ENCODE assay signal across 8 mouse cellular contexts in the genomic region with DNA sequence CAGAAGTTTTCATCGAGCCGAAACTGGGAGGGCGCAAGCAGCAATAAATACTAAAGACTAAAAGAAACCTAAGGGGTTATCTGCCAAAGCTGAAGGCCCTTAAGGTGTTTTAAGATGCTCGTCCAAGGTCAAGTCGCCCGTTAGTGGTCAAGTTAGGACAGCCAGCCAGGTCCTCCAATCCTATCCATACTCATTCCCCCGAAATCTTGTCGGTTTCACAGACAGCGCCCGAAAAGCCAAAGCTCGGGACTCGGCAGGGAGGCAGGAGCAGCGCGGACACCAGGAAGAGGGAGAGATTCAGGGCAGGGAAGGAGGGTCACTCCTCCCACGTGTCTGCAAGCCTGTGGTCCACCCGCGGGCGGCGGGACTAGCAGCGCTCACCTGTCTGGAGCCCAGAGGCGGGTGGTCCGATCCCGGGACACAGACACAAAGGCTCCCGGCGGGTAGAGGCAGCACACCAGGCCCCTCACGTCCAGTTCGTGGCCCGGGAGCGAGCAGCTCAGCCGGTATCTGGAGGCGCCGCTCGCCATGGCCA. TPM values are rescaled to one million over a fixed set of nuclear protein-coding genes. Genes with fewer than 3 reads are reported as not detected.
DNase-seq lines count a peak whose midpoint lies in the region; ATAC-seq lines count a peak whose summit lies in the region.

No protein-coding gene starts in this region.

- H3K9ac ChIP-seq in kidney, embryonic 16.5 days (replicated peaks; ENCODE audit: low read length): peak overlapping the region; percentile 92
- peak overlapping the region; percentile 95 for H3K9ac ChIP-seq in hindbrain, embryonic 11.5 days (ENCODE audit: low read depth, low read length)

- WGBS in kidney, embryonic 16.5 days: under 1% methylated on average over 33 of the region's 33 CpGs
- 0% methylated on average over 32 of the region's 33 CpGs for WGBS in hindbrain, embryonic 11.5 days

- DNase-seq in kidney, adult 18-20 months: no peak
- peak; percentile 35 for DNase-seq in brain, adult 2 months (ENCODE audit: low read depth, low spot score)
- DNase-seq in hindbrain, embryonic 11.5 days (ENCODE audit: low spot score): no peak
- DNase-seq in lung, postnatal 36 days: peak; percentile 26
- DNase-seq in ovary, adult 18-20 months (ENCODE audit: low spot score): no peak
- DNase-seq in gastrocnemius, adult 8-10 months (ENCODE audit: low spot score in 2 of 2): no peak
- DNase-seq in thymus, postnatal 10 days (ENCODE audit: low spot score in 2 of 2): no peak

- peak; percentile 86; the same call in 1 of the 2 replicates for ATAC-seq in kidney, embryonic 16.5 days (ENCODE audit: low FRiP score, low TSS enrichment)
- ATAC-seq in hindbrain, embryonic 11.5 days (ENCODE audit: low FRiP score): no peak; the same call in 1 of the 2 replicates

- peak overlapping the region; percentile 92 for H3K4me3 ChIP-seq in kidney, embryonic 16.5 days (ENCODE audit: low read length)
- H3K4me3 ChIP-seq in hindbrain, embryonic 11.5 days (ENCODE audit: low read depth, low read length): peak overlapping the region; percentile 88

- H3K27ac ChIP-seq in kidney, embryonic 16.5 days (ENCODE audit: low read length): peak overlapping the region; percentile 91
- peak overlapping the region; percentile 84 for H3K27ac ChIP-seq in hindbrain, embryonic 11.5 days (ENCODE audit: low read depth, low read length)

- H3K36me3 ChIP-seq in kidney, embryonic 16.5 days (ENCODE audit: insufficient read depth, low read length): no peaks in the 10 kb centered on the region
- H3K36me3 ChIP-seq in hindbrain, embryonic 11.5 days (ENCODE audit: control insufficient read depth, insufficient read depth, low read length): no peaks in the 10 kb centered on the region

- peak overlapping the region; percentile 75 for H3K4me2 ChIP-seq in kidney, embryonic 16.5 days (replicated peaks; ENCODE audit: low read depth, low read length)
- peak overlapping the region; percentile 44 for H3K4me2 ChIP-seq in hindbrain, embryonic 11.5 days (replicated peaks; ENCODE audit: low read depth, low read length)

- no peaks in the 10 kb centered on the region for H3K27me3 ChIP-seq in kidney, embryonic 16.5 days (ENCODE audit: insufficient read depth, low read length)
- H3K27me3 ChIP-seq in hindbrain, embryonic 11.5 days (ENCODE audit: control insufficient read depth, insufficient read depth, low read length): no peaks in the 10 kb centered on the region

- no peaks in the 10 kb centered on the region for H3K9me3 ChIP-seq in kidney, embryonic 16.5 days (ENCODE audit: low read length)
- H3K9me3 ChIP-seq in hindbrain, embryonic 11.5 days (ENCODE audit: control insufficient read depth, low read length): no peaks in the 10 kb centered on the region

- H3K4me1 ChIP-seq in kidney, embryonic 16.5 days (ENCODE audit: insufficient read depth, low read length): peaks cover 21% of the 10 kb centered on the region
- H3K4me1 ChIP-seq in hindbrain, embryonic 11.5 days (replicated peaks; ENCODE audit: control insufficient read depth, insufficient read depth, low read length): no peaks in the 10 kb centered on the region

RNA-seq across cellular contexts. Expression of gene Plaa, which starts 0.5 kb away (rescaled TPM):
- polyA plus RNA-seq in kidney, embryonic 16.5 days (2015; fragmentation: Nextera tagmentation; extraction: Ambion mirVana): 70.9 and 73.9 TPM in 2 replicates
- 96.4 and 97.7 TPM in 2 replicates for polyA plus RNA-seq in hindbrain, embryonic 11.5 days (2014; fragmentation: Nextera tagmentation; extraction: Ambion mirVana)
- 10 to 100 TPM; 29.0 to 39.8 (median 36.1) TPM for total RNA-seq in gastrocnemius, adult 8-10 months (2022)

RNA-seq across cellular contexts. Expression of gene Ift74, which starts 11.7 kb away (rescaled TPM):
- 37.2 and 39.6 TPM in 2 replicates for polyA plus RNA-seq in kidney, embryonic 16.5 days (2015; fragmentation: Nextera tagmentation; extraction: Ambion mirVana)
- 59.4 and 62.3 TPM in 2 replicates for polyA plus RNA-seq in hindbrain, embryonic 11.5 days (2014; fragmentation: Nextera tagmentation; extraction: Ambion mirVana)
- 1 to 10 TPM; 4.8 to 8.9 (median 5.6) TPM for total RNA-seq in gastrocnemius, adult 8-10 months (2022)

RNA-seq across cellular contexts. Expression of gene Caap1, which starts 46.0 kb away (rescaled TPM):
- 16.5 and 19.6 TPM in 2 replicates for polyA plus RNA-seq in kidney, embryonic 16.5 days (2015; fragmentation: Nextera tagmentation; extraction: Ambion mirVana)
- polyA plus RNA-seq in hindbrain, embryonic 11.5 days (2014; fragmentation: Nextera tagmentation; extraction: Ambion mirVana): 30.4 and 32.4 TPM in 2 replicates
- 1 to 10 TPM; 1.7 to 2.5 (median 1.9) TPM for total RNA-seq in gastrocnemius, adult 8-10 months (2022)

RNA-seq across cellular contexts. Expression of gene Gm10306, which starts 46.2 kb away (rescaled TPM):
- polyA plus RNA-seq in kidney, embryonic 16.5 days (2015; fragmentation: Nextera tagmentation; extraction: Ambion mirVana): not detected in 2 replicates
- polyA plus RNA-seq in hindbrain, embryonic 11.5 days (2014; fragmentation: Nextera tagmentation; extraction: Ambion mirVana): 0.57 TPM in 1 of 2 replicates, not detected in the other
- not detected for total RNA-seq in gastrocnemius, adult 8-10 months (2022)

RNA-seq across cellular contexts. Expression of gene Lrrc19, which starts 47.4 kb away (rescaled TPM):
- polyA plus RNA-seq in kidney, embryonic 16.5 days (2015; fragmentation: Nextera tagmentation; extraction: Ambion mirVana): 4.6 and 4.8 TPM in 2 replicates
- polyA plus RNA-seq in hindbrain, embryonic 11.5 days (2014; fragmentation: Nextera tagmentation; extraction: Ambion mirVana): 0.68 and 1.3 TPM in 2 replicates
- not detected for total RNA-seq in gastrocnemius, adult 8-10 months (2022)

Comparison
In these comparisons a context has a peak if more than half of its experiments do, and no peak if none do; other contexts are left out.
1. DNase-seq: peak in brain, adult 2 months (single experiment) and lung, postnatal 36 days (single experiment); none in kidney, adult 18-20 months (single experiment), hindbrain, embryonic 11.5 days (single experiment), ovary, adult 18-20 months (single experiment), gastrocnemius, adult 8-10 months (0 of 2) and thymus, postnatal 10 days (0 of 2).